Mouse (Mus musculus) WW6 (cell line): Measurements from ENCODE around the gene Arhgap24.

Experiments
- DNase-seq: peaks from one replicate; pipeline ENCODE4 v3.0.0-alpha.2; 2013; ENCODE audit warnings: low read depth, low spot score

Arhgap24 gene

GRCm38 (mm10) chr5:102670731-102671345, 189.6 kb downstream of the Arhgap24 start:
- DNase-seq: no peak

- no peak for DNase-seq
Observed at GRCm38 (mm10) chr5:102675326-102675725, 194.1 kb downstream of the Arhgap24 start.

DNA sequence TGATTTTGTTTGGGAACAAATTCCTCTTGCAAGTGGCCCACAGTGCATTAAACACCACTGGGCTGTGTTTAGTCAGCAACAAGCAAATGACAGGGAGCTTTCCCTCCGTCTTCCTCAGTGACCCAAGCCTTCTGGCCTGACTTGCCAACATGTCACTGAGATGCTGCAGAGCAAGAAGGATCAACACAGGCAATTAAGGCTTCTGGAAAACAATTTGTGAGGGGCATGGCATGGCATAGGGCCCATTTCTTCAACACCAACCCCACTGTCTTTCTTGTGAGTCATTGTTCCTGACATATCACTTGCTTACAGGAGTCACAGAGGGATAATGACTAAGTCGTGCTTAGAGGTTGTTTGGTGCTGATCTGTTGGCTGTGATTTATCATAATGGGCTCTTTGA, 196.0 kb downstream of the Arhgap24 start:
- DNase-seq: no peak

GRCm38 (mm10) chr5:102687673-102688072, 206.5 kb downstream of the Arhgap24 start:
- no peak for DNase-seq

GRCm38 (mm10) chr5:102692487-102692886, 211.3 kb downstream of the Arhgap24 start:
- peak; percentile 4 for DNase-seq

DNA sequence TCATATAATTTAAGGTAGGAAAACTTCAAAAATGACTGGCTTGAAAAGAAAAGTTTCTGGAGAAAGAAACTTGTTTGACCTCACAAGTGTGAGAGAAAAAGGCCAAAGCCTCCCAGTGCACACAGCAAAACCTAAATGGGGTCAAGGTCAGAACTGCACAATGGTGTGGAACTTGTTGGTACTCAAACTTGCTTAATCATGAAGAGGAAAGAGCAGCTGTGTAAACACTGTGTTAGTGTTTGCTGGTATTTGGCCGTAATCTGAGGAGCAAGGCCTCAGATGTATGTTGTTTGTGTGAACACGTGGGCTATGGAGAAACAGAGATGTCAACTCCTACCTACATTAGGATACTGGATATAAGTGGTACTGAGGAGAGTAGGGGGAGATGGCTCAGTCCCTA, 212.0 kb downstream of the Arhgap24 start:
- DNase-seq: no peak

DNA sequence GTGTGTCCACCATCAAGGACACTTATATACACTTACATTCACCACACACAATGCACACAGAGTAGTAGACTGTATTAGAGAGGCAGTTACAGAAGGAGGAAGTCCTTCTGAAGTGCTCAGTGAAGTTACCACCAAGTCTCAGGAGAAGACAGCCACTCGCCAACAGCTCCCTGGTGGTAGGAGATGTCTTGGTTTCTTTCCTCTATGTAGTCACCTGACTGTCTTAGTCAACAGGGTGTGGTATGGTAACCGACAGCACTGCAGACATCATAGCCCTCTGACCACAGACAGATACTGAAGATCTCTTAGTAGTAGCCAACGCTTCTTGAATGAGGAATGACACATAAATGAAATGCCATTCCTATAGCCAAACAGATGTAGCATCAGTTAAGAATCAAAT, 212.7 kb downstream of the Arhgap24 start:
- DNase-seq: no peak

DNA sequence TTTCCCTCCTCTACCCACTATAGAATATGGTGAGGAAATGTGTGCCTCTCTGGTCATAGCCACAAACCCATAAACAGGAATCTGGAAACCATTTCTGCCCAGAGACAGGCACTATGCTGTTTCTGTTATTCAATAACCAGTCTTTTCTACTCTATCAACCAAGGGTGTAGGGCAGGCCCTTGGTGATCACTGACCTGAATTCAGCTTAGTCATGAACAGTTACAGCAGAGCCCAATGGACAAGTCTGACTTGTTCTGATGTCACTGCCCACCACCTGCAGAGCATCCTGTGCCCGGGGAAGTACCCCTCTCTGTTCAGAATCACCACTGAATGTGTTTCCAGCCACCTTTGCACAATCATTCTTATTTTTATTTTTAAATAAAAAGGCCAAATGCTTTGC, 216.6 kb downstream of the Arhgap24 start:
- DNase-seq: no peak

DNA sequence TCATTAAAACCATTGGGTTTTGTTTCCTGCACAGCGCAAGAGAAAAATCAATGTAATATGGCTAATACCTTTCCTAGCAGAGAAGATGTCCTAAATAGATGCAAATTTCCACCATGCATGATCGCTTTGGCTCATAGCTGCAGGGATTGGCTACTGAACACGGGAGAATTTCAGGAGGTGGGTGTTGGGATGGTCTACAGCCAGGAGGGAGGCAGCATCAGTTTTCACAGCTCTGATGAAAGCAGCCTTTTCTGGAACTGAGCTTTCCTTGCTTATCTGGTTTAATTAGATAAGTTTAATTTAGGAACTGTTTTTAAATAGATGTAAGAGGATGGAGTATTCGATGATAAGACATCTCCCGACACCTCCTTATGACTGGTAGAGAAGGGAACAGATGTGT, 217.2 kb downstream of the Arhgap24 start:
- DNase-seq: no peak

DNA sequence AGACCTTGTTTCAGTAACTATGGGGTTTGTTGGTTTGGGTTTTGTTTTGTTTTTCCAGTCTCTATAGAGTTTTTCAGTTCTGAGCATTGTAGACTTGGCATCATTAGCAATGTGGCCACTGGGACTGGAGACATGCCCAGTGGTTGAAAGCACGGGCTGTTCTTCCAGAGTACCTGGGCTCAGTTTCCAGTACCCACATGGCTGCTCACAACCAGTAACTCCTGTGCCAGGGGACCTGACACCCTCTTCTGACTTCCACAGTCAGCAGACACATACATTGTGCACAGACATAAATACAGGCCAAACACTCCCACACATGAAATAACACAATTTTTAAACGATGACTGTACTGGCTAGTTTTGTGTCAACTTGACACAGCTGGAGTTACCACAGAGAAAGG, 217.7 kb downstream of the Arhgap24 start:
- DNase-seq: no peak

- DNase-seq: no peak
Observed at GRCm38 (mm10) chr5:102702581-102702980, 221.4 kb downstream of the Arhgap24 start.

DNA sequence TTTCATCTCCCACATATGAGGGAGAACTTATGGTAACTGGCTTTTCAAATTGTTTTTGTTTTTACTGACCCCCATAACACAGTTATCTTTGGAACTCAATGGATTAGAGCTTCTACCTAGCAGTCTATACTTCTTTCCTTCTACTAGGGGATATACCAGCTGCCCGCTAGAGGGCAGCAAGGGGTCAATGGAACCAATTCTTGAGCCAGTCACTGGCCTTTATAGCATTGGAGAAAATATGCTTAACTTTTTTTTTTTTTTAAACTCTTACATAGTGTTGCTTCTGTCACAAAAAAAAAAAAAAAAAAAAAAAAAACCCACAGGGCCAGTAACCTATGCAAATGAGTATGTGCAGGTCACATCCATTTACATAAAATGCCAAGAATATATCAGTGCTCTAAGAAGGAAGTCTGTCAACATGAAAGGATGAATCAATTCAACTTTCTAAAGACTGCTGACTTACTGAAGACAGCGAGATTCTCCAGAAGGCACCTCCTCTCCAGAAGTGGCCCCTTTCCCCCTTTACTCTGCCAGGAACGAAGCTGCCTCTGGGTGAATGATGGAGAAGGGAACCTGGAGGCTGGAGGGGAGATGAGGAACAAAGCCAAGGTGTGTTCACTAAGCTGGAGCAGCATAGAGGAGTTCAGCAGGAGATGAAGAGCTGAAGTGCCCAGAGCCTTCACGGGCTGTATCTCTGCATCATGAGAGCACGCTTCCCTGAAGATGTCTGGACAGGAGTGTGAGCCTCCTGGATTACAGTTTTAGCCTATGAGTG, 222.3 kb downstream of the Arhgap24 start:
- no peak for DNase-seq

DNA sequence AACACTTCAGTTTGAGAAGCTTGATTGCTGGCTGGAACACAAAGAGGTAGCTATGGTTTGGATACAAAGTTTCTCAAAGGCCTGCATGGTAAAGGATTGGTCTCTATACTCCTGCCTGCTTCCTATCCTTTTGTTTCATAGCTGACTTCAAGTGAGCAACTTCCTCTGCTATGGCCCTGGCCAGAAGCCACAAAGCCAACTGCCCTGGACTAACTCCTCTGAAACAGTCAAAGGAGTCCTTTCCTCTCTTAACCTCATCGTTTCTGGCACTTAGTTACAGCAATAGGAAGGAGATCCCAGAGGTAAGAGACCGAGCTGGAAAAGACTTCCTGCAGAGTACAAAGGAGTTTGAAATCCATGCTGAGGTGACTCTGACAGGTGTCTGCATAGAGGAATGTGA, 224.0 kb downstream of the Arhgap24 start:
- DNase-seq: no peak

DNA sequence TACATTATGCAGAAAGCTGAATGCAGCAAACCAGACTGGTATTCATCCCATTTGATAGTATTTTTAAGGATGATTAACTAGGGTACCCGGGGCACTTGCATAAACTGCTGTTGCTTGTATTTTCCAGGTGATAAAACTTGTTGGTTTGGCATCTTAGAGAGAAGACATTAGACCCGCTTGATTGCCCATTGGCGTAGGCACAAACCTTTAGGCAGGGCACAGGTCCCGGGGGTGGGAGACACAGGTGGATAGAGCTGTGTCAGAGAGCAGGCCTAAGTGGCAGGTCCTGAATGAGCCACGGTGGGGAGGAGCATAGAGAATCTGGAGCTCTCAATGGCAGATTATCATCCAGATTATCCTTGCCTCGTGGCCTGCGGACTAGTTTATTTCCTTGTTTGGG, 229.1 kb downstream of the Arhgap24 start:
- DNase-seq: no peak

DNA sequence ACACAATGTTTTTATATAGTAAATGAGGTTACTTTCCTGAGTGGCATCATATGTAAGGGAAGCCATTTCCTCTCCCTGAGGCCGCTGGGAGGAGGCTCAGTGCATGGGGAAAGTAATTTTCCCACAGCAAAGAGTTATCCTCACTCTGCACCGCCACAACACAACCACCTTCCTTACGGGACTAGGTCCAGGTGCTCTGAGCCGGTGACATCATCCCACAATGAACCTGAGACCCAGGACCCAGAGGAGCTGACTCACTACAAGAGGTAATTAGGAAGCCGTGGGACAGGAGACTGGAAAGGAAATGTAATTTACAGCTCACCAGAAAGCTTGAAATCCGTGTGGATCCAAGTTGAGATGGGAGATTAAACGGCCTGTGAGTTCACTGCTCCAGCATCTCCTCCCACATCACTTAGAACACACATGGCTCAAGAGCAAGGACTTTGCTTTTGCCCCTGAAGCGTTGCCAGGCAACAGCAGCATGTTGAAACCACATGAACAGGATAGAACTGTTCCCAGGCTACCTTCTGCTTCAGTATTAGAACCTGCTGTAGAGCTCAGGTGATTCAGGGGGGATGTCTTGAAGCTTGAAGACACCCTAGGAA, 238.3 kb downstream of the Arhgap24 start:
- no peak for DNase-seq

DNA sequence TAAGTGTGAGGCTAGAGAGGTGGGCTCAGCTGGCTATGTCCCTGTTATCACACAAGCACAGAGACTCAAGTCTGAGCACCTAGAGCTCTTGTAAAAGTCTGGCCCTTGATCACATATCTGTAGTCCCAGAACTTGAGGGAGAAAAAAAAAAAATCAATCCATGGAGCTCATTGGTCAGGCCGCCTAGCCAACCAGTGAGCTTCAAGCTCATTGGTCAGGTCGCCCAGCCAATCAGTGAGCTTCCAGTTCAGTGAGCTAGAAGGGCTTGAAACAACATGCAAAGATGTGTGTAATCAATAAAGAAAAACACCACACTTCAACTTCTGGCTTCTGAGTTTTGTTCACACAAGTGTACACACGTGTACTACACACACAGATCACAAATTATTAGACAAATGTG, 242.4 kb downstream of the Arhgap24 start:
- DNase-seq: no peak

DNA sequence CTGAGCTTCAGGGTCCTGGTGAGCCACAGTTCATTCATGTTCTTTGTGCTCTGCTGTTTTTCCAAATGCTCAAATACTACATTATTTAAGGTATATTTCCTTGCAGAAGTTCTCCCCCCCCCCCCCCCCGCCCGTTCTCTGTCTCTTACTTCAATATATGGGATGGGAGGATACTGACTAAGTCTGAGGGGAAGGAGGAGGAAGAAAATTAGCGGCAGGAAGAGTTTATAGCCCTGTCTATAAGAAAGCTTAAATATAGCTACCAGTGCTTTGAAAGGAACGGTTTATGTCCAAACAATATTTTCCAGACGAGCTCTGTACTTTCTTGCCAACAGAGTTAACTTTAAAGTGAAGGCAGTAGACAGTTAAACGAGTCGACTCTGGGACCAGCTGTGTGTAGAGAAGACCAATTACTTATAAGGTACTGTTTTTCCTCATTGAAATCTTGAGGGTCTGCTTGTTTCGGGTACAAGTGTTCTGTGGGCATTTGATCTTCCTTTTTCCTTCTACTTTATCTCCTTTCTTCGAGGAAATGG, 243.7 kb downstream of the Arhgap24 start:
- DNase-seq: no peak

DNA sequence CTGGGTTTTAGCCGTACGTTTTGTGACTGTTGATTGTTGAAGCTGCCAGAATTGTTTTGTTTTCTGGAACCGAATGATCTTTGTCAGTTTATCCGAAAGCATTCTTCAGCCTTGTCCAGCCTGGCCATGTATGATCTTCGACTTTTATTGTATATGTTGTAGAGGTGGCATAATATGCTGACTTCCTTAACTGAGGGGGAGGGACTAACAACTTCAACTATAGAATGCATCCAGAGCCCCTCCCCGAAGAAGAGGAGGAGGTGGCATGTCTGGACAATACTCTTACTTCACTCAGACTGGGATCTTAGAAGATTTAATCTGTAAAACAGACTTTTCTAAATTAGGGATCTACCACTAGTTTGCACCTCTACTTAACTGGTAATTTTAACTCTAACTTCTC, 244.2 kb downstream of the Arhgap24 start:
- no peak for DNase-seq

DNA sequence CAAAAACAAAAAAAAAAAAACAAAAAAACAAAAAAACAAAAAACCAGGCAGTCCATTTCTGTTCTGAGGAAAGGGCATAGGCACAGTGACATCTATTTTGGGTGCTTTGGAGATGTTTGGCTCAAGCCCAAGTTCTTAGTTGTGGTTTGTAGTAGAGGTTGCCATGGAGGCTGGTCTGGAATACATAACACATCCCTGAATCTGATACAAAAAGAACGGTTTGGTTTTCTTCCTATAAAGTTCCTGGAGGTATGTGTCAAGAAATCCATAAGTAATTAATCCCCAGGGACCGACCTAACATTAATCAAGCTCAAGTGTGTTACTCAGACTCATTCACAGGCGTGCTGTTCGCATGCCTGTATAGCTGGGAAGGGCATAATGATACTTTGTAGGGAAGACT, 245.8 kb downstream of the Arhgap24 start:
- DNase-seq: no peak

DNA sequence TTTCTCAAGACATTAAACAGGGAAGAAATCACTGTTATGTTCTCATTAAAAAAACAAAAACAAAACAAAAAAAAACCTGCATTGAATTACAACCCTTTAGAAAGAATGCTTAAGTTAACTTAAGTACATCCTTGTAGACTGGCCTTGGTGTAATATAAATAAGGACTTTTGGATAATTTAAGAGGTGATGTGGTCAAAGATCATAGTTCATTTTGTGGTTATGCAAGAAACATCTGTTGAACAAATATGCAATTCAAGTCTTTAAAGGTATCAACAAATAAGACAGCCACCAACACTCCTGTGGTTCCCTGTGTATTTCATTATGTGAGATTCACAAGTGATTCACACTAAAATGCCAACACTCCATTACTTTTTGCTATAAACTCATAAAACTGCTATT, 247.3 kb downstream of the Arhgap24 start:
- DNase-seq: no peak

- DNase-seq: no peak
Observed at GRCm38 (mm10) chr5:102729476-102729875, 248.3 kb downstream of the Arhgap24 start.

DNA sequence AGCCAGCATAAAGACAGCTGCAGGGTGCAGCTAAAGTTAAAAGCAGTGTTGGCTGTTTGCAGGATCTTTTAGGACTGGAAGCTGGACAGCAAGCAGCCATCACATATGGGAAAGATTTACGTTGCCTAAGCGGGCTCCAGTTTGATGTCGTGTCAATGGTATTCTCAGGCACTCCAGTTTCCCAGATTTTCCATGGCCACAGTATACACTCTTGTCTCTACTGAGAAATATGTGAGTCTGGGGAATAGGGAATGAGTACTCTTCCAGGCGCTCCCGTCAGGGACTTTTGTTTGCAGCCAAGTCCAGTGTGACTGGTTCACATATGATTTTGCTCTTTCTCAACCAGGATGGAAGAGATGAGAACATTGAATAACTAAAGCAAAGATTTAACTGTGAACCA, 254.9 kb downstream of the Arhgap24 start:
- no peak for DNase-seq
